Mouse (Mus musculus) testis, postnatal 10 days (tissue): Measurements from ENCODE around the gene Bcar3.

Experiments used
- DNase-seq: peaks from one replicate; pipeline ENCODE4 v3.0.0; 2021; ENCODE audit warnings: low spot score

The Bcar3 gene

DNA sequence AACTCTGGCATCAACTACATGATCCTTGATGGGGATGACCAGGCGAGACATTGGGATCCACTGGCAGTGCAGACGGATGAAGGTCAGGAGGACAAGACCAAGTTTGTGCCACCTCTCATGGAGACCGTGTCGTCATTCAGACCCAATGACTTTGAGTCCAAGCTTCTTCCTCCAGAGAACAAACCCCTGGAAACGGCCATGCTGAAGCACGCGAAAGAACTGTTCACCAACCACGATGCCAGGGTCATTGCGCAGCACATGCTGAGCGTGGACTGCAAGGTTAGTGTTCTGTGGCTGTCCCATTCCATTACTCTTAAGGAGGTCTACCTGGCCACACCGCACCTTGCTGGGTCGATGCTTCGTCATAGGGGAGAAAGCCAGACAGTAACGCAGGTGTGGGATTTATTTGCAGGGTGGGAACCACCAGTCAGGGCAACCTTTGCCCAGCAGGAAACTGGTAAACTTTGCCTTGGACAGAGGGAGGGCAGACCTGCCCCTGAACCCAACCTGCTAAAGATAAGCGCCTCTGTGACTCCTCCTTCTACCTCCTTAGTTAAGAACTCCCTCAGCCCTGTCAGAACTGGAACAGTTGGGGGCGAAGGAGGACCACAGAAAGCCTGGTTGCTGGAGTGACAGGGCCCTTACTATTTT is 218.9 kb downstream of the Bcar3 start:
- no peak for DNase-seq

DNA sequence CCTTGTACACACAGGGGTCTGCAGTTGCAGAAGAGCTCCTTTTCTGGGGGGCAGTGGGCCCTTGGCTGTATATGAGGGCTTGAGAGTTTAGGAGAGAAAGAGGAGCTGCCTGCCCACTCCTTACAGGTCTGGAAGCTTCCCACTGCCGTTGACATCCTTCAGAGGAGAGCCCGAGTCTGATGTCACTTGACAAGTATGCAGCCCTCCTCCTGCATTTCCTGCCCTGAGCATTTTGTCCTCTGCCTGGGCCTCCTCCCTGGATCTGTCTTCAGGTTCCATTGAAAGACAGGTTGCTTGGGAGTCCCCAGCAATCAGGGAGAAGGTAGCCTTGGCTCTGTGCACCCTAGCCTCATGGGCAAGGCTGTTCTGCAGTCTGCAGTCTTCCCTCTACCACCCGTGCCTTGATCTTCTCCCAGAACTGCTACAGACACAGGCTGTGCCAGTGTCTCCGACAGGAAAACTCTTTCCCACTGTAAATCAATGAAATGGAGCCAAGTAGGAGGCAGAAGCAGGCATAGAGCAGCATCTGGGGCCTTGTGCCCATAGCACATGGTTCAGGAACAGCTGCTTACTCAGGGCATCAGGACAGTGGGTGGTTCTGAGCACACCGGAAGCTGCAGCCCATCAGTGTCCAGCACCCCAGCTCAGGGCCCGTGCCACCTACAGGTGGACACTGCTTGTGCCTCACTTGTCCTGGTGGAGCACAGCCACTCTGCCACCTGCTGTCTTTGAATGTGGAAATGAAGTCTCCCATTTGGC is 221.8 kb downstream of the Bcar3 start:
- no peak for DNase-seq

GRCm38 (mm10) chr3:122516327-122516695 is 222.4 kb downstream of the Bcar3 start:
- DNase-seq: no peak

- DNase-seq: no peak
These were observed 223.8 kb downstream of the Bcar3 start for GRCm38 (mm10) chr3:122517726-122518125.

GRCm38 (mm10) chr3:122518231-122518736 is 224.3 kb downstream of the Bcar3 start:
- no peak for DNase-seq

GRCm38 (mm10) chr3:122519082-122519481 is 225.1 kb downstream of the Bcar3 start:
- no peak for DNase-seq

DNA sequence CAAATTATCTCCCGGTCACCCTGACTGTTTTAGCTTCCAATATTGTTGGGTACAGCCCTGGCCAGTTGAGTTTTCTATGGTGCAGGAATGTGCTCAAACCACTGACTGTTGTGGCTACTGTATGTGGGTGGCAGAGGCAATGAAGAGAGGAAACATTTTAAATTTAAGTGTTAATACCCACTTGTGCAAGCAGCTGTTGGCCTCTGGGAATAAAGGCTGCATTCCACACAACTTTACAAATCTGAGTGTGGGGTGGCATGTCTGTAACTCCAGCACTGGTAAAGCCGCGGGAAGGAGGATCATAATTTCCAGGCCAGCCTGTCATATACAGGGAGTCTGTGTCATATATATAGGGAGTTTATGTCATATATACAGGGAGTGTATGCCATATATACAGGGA is 226.4 kb downstream of the Bcar3 start:
- no peak for DNase-seq

DNA sequence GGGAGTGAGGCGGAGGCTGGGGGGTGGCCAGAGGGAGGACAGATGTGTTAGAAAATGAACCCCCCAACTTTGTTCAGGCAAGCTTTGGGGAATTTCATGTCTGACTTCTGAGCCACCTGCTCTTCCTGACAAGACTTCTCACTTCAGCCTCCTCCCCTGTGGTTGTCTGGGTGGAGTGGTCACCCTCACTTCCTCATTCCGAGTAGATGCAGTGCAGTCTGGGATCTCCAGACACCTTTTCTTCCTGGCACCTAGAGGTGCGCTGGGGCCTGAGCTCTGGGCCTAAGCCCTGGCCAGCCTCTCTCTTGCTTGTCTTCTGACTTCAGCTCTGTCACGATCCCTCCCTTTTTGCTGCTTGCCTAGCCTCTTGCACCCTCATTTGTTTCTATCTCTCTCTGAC is 226.9 kb downstream of the Bcar3 start:
- no peak for DNase-seq

GRCm38 (mm10) chr3:122521294-122521693 is 227.4 kb downstream of the Bcar3 start:
- no peak for DNase-seq

GRCm38 (mm10) chr3:122528477-122528876 is 234.5 kb downstream of the Bcar3 start:
- no peak for DNase-seq

- no peak for DNase-seq
These were observed 242.2 kb downstream of the Bcar3 start for GRCm38 (mm10) chr3:122535938-122536703.

DNA sequence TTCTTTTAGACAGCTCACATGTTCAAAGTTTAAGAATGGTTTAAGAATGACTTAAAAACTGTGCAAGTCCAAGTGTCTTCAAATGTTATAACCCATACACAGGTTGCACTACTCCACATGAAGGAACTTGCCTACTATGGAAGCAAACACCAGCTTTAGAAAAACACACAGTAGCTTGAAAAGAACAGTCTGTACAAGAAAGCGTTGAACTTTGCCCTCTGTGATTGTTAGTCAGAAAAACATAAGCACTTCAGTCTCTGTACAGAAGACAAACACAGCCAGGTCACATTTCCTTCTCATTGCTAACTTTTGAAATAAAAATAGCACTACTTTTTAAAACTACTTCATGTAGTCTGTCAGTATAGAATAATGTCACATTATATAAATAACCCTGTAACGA is 244.9 kb downstream of the Bcar3 start:
- DNase-seq: no peak

DNA sequence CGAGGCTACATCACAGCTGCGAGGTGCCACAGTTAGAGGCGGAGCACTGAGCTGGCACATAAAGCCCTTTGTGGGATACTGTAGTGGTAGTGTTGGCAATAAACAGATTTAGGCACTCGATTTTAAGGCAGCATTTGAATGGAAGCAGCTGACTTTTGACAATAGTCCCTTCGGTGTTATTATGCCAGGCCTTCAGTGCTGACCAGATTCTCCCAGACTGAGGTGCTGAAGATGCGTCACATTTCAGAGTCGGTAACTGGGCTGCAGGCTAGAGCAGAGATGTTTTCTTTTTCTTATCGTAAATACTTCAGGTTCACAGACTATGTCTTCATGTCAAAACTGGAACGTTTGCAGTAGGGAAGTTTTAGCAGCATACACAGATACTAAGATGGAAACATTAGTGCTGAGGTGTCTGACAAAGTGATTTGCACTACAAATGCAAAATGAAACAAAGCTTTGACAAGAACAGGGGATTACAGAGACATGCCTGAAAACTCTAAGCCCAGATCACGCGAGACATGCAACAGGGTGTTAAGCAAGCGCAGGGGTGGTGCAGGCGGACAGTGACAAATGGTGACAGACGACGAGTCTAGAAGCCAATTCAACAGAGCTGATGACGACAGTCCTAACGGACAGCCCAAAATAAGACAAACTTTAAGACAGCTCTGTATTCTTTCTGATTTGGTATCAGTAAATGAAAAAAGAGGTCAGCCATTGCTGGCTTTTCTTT is 246.2 kb downstream of the Bcar3 start:
- DNase-seq: no peak

GRCm38 (mm10) chr3:122540918-122541317 is 247.0 kb downstream of the Bcar3 start:
- DNase-seq: no peak

GRCm38 (mm10) chr3:122545346-122545745 is 251.4 kb downstream of the Bcar3 start:
- no peak for DNase-seq

DNA sequence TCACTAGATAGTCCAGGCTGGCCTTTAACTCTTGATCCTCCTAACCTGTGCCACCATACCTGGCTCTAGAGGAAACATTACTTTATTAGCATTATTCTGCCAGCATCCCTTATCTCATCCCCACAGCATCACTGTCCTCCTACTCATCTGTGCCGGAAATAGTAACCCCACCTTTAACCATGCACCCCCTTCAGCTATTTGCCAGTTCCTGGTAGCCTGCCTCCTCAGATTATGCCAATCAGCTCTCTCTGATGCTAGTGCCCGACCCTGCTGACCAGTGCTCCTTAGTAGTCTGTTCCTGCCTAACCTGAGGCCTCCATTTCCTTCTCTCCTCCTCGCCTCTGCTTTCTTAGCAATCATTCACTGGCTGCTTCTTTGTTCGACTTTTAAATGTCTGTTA is 253.5 kb downstream of the Bcar3 start:
- no peak for DNase-seq

DNA sequence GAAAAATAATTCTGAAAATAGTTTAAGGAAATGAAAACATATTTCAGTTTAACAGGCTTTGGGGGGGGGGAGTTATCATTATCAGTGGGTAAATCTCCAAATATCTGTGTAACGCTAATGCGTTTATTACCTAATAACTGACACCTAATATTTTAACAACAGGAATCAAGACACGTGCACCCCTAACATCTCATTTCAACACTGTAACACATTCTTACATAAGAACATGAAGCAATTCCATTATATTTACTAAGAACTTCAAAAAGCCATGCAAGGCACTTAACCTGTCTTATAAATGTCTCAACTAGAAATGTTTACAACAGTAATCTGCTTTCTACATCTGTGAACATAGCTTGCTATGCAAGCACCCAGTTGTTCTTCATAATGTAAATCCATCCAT is 257.2 kb downstream of the Bcar3 start:
- no peak for DNase-seq

DNA sequence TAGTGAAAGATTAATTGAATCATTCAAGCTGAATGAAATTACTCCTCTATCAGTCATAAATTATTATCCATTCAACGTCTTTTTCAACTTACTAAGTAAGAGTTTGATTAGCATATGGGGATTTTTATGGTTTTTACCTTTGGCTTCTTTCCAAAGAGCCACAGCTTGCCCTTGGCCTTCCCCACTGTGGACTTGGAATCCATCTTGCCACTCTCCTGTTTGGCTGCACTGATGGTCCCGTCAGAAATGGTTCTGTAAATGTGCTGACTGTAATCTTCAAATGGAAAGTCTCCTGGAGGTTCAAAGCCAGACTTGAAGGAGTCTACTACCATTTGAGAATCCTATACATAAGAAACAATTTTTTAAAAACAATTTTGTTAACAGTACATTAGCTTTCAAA is 263.8 kb downstream of the Bcar3 start:
- DNase-seq: no peak

- no peak for DNase-seq
These were observed 271.3 kb downstream of the Bcar3 start for GRCm38 (mm10) chr3:122565285-122565684.

DNA sequence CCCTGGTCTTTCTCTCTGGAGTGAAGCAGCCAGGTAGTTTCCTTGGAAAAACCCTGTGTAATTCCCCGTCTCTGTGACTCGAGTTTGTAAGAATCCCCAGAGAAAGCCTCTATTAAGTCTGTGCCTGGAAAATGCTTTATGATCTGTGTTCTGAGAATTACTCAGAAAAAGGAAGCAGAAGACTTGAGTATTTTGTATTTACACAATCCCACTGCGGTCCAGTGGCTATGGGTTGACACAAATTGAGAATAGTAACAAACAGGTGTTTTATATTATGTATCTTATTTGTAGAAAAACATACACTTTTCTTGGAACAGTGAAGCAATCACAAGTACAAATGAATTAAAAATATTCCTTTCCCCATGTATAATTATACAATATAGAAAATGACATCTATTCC is 272.2 kb downstream of the Bcar3 start:
- no peak for DNase-seq

- no peak for DNase-seq
These were observed 272.6 kb downstream of the Bcar3 start for GRCm38 (mm10) chr3:122566549-122566948.
